Mouse (Mus musculus) brain, embryonic 14.5 days (tissue): ENCODE results near the gene Eif3b.

Source experiments
- CTCF ChIP-seq: fragments of 200-500 bp; IDR thresholded peaks from 2 replicates; pipeline ENCODE4 v1.5.1; 2012; ENCODE audit warnings: inconsistent platforms, mild to moderate bottlenecking, moderate library complexity, borderline replicate concordance; ENCODE audit not compliant: insufficient read depth, insufficient read length; ENCODE audit errors: extremely low read depth
- POLR2A ChIP-seq: fragments of 200-500 bp; IDR thresholded peaks from 2 replicates; pipeline ENCODE4 v1.6.1; 2012; ENCODE audit warnings: mild to moderate bottlenecking, inconsistent platforms, borderline replicate concordance; ENCODE audit not compliant: poor library complexity, insufficient read depth, insufficient read length, severe bottlenecking; ENCODE audit errors: extremely low read depth

DNA sequence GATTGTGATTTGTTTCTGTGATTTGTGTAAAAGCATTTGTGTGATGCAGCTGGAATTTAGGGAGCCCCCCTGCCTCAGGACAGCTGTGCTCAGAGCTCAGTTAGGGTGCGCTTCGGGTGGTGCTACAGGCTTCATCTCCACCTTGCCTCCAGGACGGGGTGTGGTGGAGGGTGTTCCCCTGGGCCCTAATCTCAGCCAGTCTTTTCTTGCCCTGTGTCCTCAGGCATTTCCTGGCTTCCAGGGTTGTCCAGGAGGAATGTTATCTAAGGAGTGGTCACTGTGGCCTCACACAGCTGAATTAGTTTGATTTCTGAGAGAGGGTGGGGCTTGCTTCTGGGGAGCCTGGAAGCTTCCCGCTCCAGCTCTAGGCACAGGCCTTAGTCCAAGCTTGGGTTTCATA lies 24.9 kb downstream of the Eif3b start:
- TF ChIP-seq POLR2A (no peak), CTCF (no peak)
